Mouse (Mus musculus) liver, embryonic 14.5 days (tissue): Measurements from ENCODE around the gene Tbcd. TPM values are rescaled to one million over a fixed set of nuclear protein-coding genes. Genes with fewer than 3 reads are reported as not detected.
"Not testable (repeated sequence)": the region's sequence is repeated elsewhere in the genome, so short reads cannot be mapped to it uniquely, and the experiment has no call there.

Experiments
- ATAC-seq: fragments of 200-750 bp; cut with Nextera tagmentation; 2 replicates; pipeline ENCODE4 v1.8.0; 2017; ENCODE audit warnings: moderate number of reproducible peaks, mild to moderate bottlenecking, moderate library complexity; ENCODE audit not compliant: insufficient read depth
- DNase-seq, 3 experiments: peaks; one replicate each; pipeline ENCODE4 v3.0.0-alpha.2; 2012 to 2013; ENCODE audit warnings: low read depth in 3 of 3, low spot score in 3 of 3
- H3K27ac ChIP-seq: fragments of 300-500 bp; sonication (generic); 2 replicates; pipeline ENCODE4 v1.5.1; 2014; ENCODE audit warnings: moderate library complexity, mild to moderate bottlenecking, control low read depth, inconsistent platforms
- H3K27me3 ChIP-seq: fragments of 300-500 bp; sonication (generic); 2 replicates; pipeline ENCODE4 v1.6.1; 2014; ENCODE audit warnings: mild to moderate bottlenecking, low read length, moderate library complexity; ENCODE audit not compliant: control insufficient read depth, insufficient read depth
- H3K36me3 ChIP-seq: fragments of 300-500 bp; sonication (generic); replicated peaks from 2 replicates; pipeline ENCODE4 v1.6.1; 2014; ENCODE audit warnings: low read depth; ENCODE audit not compliant: control insufficient read depth, insufficient read depth
- H3K4me1 ChIP-seq, 2 experiments: fragments of 200-500 bp in 1 of 2; fragments of 300-500 bp in 1 of 2; sonication (generic) in 1 of 2; replicated peaks; 2 replicates each; pipeline ENCODE4 v1.6.1; 2012 to 2014; ENCODE audit warnings: antibody characterized with exemption in 1 of 2, inconsistent platforms in 1 of 2, low read length in 1 of 2; ENCODE audit not compliant: control insufficient read depth in 2 of 2, insufficient read depth in 2 of 2
- H3K4me2 ChIP-seq: fragments of 300-500 bp; sonication (generic); 2 replicates; pipeline ENCODE4 v1.6.1; 2014; ENCODE audit warnings: low read depth, mild to moderate bottlenecking, control low read depth, moderate library complexity
- H3K4me3 ChIP-seq, 2 experiments: fragments of 200-500 bp in 1 of 2; fragments of 300-500 bp in 1 of 2; sonication (generic) in 1 of 2; 2 replicates each; pipeline ENCODE4 v1.5.1; 2012 to 2014; ENCODE audit warnings: low read depth in 2 of 2, low read length in 2 of 2, mild to moderate bottlenecking in 2 of 2, control low read depth in 1 of 2, inconsistent platforms in 1 of 2, moderate library complexity in 1 of 2; ENCODE audit not compliant: insufficient read depth in 1 of 2
- H3K9ac ChIP-seq: fragments of 300-500 bp; sonication (generic); replicated peaks from 2 replicates; pipeline ENCODE4 v1.6.1; 2014; ENCODE audit warnings: mild to moderate bottlenecking, control low read depth, moderate library complexity
- H3K9me3 ChIP-seq: fragments of 300-500 bp; sonication (generic); 2 replicates; pipeline ENCODE4 v1.6.1; 2016; ENCODE audit warnings: low read length, mixed read lengths; ENCODE audit not compliant: control insufficient read depth
- CTCF ChIP-seq: IDR thresholded peaks from 2 replicates; pipeline ENCODE4 v1.5.1; 2016; ENCODE audit warnings: antibody characterized with exemption, low read depth, control low read depth
- EP300 ChIP-seq: IDR thresholded peaks from 2 replicates; pipeline ENCODE4 v1.6.1; 2016; ENCODE audit warnings: antibody characterized with exemption, low read depth
- WGBS: fragments of 180-500 bp; shearing (Covaris S2); extraction: QIAGEN DNeasy Blood & Tissue Kit; methylation state at CpG from one replicate; pipeline ENCODE4 v1.1.7; 2014; ENCODE audit not compliant: insufficient replicate concordance; 5-methylcytosine and 5-hydroxymethylcytosine counted together
- polyA plus RNA-seq, 2 experiments: library from polyadenylated mRNA; depleted of rRNA in 1 of 2; stranded (reverse) in 1 of 2; unstranded in 1 of 2; fragments of >200 nt; fragmentation: Nextera tagmentation in 1 of 2; extraction: Ambion mirVana in 1 of 2; gene quantifications; 2 replicates each; pipeline versions ENCODE4 v1.2.1 to v1.2.3; 2012 to 2014

Gene Tbcd
- polyA plus RNA-seq, 2 experiments, result 15.6 to 20.4 TPM

GRCm38 (mm10) chr11:121654406-121654945, 202.7 kb downstream of the Tbcd start:
- Histone ChIP-seq H3K4me3 (no peak overlapping the region), H3K4me1 (peaks cover 0 to 2% of the 10 kb centered on the region in 2 experiments; a peak in 1 of 4 replicates), H3K27me3 (no peaks in the 10 kb centered on the region), H3K9me3 (no peaks in the 10 kb centered on the region), H3K4me2 (no peak overlapping the region), H3K27ac (no peak overlapping the region), H3K9ac (no peak overlapping the region), H3K36me3 (no peaks in the 10 kb centered on the region)
- 72% methylated on average over 9 of the region's 9 CpGs for WGBS
- no peak for ATAC-seq
- DNase-seq, result no peak
- TF ChIP-seq CTCF, result no peak
- TF ChIP-seq EP300, result no peak

- no peak overlapping the region for H3K4me3 ChIP-seq
- no peak overlapping the region for H3K27ac ChIP-seq
- no peak for TF ChIP-seq CTCF
- no peak for TF ChIP-seq EP300
- no peak for DNase-seq
- no peak for ATAC-seq
- 35% methylated on average over 6 of the region's 6 CpGs for WGBS
- no peaks in the 10 kb centered on the region for H3K9me3 ChIP-seq
- no peak overlapping the region for H3K9ac ChIP-seq
- no peak overlapping the region for H3K4me2 ChIP-seq
- no peaks in the 10 kb centered on the region for H3K36me3 ChIP-seq
- peaks cover 0 to 2% of the 10 kb centered on the region in 2 experiments; a peak in 1 of 4 replicates for H3K4me1 ChIP-seq
- H3K27me3 ChIP-seq, result no peaks in the 10 kb centered on the region
Observed at GRCm38 (mm10) chr11:121655166-121655806, 203.5 kb downstream of the Tbcd start.

- no peaks in the 10 kb centered on the region for H3K27me3 ChIP-seq
- no peak for TF ChIP-seq CTCF
- TF ChIP-seq EP300, result no peak
- H3K36me3 ChIP-seq, result no peaks in the 10 kb centered on the region
- H3K9ac ChIP-seq, result no peak overlapping the region
- H3K4me1 ChIP-seq, result peaks cover 0 to 2% of the 10 kb centered on the region in 2 experiments; a peak in 1 of 4 replicates
- WGBS, result 56% methylated on average over 6 of the region's 6 CpGs
- H3K9me3 ChIP-seq, result no peaks in the 10 kb centered on the region
- H3K27ac ChIP-seq, result no peak overlapping the region
- H3K4me3 ChIP-seq, result no peak overlapping the region
- DNase-seq, result no peak
- ATAC-seq, result no peak
- no peak overlapping the region for H3K4me2 ChIP-seq
Observed at GRCm38 (mm10) chr11:121655807-121656511, 204.2 kb downstream of the Tbcd start.

GRCm38 (mm10) chr11:121658151-121658550, 206.4 kb downstream of the Tbcd start:
- ATAC-seq, result no peak
- Histone ChIP-seq H3K9me3 (no peaks in the 10 kb centered on the region), H3K27ac (no peak overlapping the region), H3K4me3 (no peak overlapping the region), H3K27me3 (no peaks in the 10 kb centered on the region), H3K4me2 (no peak overlapping the region), H3K9ac (no peak overlapping the region), H3K4me1 (peaks cover 0 to 2% of the 10 kb centered on the region in 2 experiments; a peak in 1 of 4 replicates), H3K36me3 (no peaks in the 10 kb centered on the region)
- no peak for TF ChIP-seq EP300
- TF ChIP-seq CTCF, result no peak; the same call in 1 of the 2 replicates
- no peak for DNase-seq
- 45% methylated on average over 1 of the region's 1 CpGs for WGBS

GRCm38 (mm10) chr11:121660604-121661003, 208.9 kb downstream of the Tbcd start:
- H3K36me3 ChIP-seq, H3K4me1 ChIP-seq, H3K9me3 ChIP-seq, DNase-seq, H3K27ac ChIP-seq, H3K27me3 ChIP-seq, H3K4me3 ChIP-seq, H3K9ac ChIP-seq, ATAC-seq, H3K4me2 ChIP-seq: not testable (repeated sequence)
- WGBS, result 69% methylated on average over 2 of the region's 2 CpGs
